8 mouse cellular contexts compared by ENCODE assay signal in genomic region chr5:139149681-139150602, GRCm38 (mm10). TPM values are rescaled to one million over a fixed set of nuclear protein-coding genes. Genes with fewer than 3 reads are reported as not detected.
DNase-seq lines count a peak whose midpoint lies in the region; ATAC-seq and TF ChIP-seq lines count a peak whose summit lies in the region.

TSS of gene Prkar1b (minus strand) at chr5:139150001.
TSS of gene Dnaaf5 (plus strand) at chr5:139150223.

- peak; percentile 85 for TF ChIP-seq POLR2A in brain, embryonic 14.5 days (IDR thresholded peaks at IDR 0.05; ENCODE audit: borderline replicate concordance, extremely low read depth, insufficient read depth, insufficient read length, poor library complexity, severe bottlenecking)
- no peak; the same call in 1 of the 2 replicates for TF ChIP-seq POLR2A in liver, adult 2 months (IDR thresholded peaks at IDR 0.05; ENCODE audit: extremely low read depth, insufficient read depth, low read length)
- TF ChIP-seq POLR2A in myocyte (IDR thresholded peaks at IDR 0.05; ENCODE audit: insufficient read length, low read depth) = peak; percentile 49

- peaks cover 35% of the 10 kb centered on the region for H3K4me1 ChIP-seq in erythroblast, embryonic 14.5 days (ENCODE audit: control insufficient read depth)
- peaks cover 8% of the 10 kb centered on the region for H3K4me1 ChIP-seq in heart, embryonic 11.5 days (ENCODE audit: control insufficient read depth, insufficient read depth, low read length)
- H3K4me1 ChIP-seq in kidney, embryonic 16.5 days (ENCODE audit: insufficient read depth, low read length) = peaks cover 17% of the 10 kb centered on the region
- peaks cover 3% of the 10 kb centered on the region; the same call in 1 of the 2 replicates for H3K4me1 ChIP-seq in liver, adult 2 months (ENCODE audit: control insufficient read depth, insufficient read depth, low read length)

- peaks cover 18% of the 10 kb centered on the region for H3K79me2 ChIP-seq in C2C12 (ENCODE audit: control insufficient read depth, insufficient read depth)
- H3K79me2 ChIP-seq in liver, adult 2 months (ENCODE audit: control insufficient read depth, insufficient read depth, low read length) = no peaks in the 10 kb centered on the region
- peaks cover 8% of the 10 kb centered on the region for H3K79me2 ChIP-seq in myocyte (ENCODE audit: control insufficient read depth, insufficient read depth)

- H3K27ac ChIP-seq in heart, embryonic 11.5 days (ENCODE audit: low read depth, low read length) = peak within 1 kb of the TSS; percentile 57; the same call in 1 of the 2 replicates
- peak within 1 kb of the TSS; percentile 65 for H3K27ac ChIP-seq in kidney, embryonic 16.5 days (ENCODE audit: low read length)
- peak within 1 kb of the TSS; percentile 58 for H3K27ac ChIP-seq in liver, adult 2 months (replicated peaks; ENCODE audit: insufficient read depth, low read depth, low read length)

- peak within 1 kb of the TSS; percentile 65 for H3K4me2 ChIP-seq in heart, embryonic 11.5 days
- peak within 1 kb of the TSS; percentile 90 for H3K4me2 ChIP-seq in kidney, embryonic 16.5 days (replicated peaks; ENCODE audit: low read depth, low read length)
- H3K4me2 ChIP-seq in myocyte (ENCODE audit: low read depth) = peak within 1 kb of the TSS; percentile 97

- under 1% methylated on average over 81 of the region's 87 CpGs for whole genome bisulfite sequencing in heart, embryonic 11.5 days (ENCODE audit: insufficient replicate concordance)
- under 1% methylated on average over 81 of the region's 87 CpGs for WGBS in kidney, embryonic 16.5 days
- WGBS in liver, adult 2 months = 1% methylated on average over 86 of the region's 87 CpGs

- H3K36me3 ChIP-seq in C2C12 (ENCODE audit: control insufficient read depth, insufficient read depth) = peaks cover 25% of the 10 kb centered on the region
- peaks cover 34% of the 10 kb centered on the region for H3K36me3 ChIP-seq in erythroblast, embryonic 14.5 days (ENCODE audit: control insufficient read depth)
- no peaks in the 10 kb centered on the region; the same call in 1 of the 2 replicates for H3K36me3 ChIP-seq in heart, embryonic 11.5 days (ENCODE audit: control insufficient read depth, insufficient read depth, low read length)
- H3K36me3 ChIP-seq in kidney, embryonic 16.5 days (ENCODE audit: insufficient read depth, low read length) = peaks cover 24% of the 10 kb centered on the region
- no peaks in the 10 kb centered on the region; the same call in 1 of the 2 replicates for H3K36me3 ChIP-seq in liver, adult 2 months (ENCODE audit: control insufficient read depth, insufficient read depth, low read length)
- peaks cover 4% of the 10 kb centered on the region for H3K36me3 ChIP-seq in myocyte (ENCODE audit: control insufficient read depth, insufficient read depth)
- no peaks in the 10 kb centered on the region for H3K36me3 ChIP-seq in splenic B cell, adult 2 months (ENCODE audit: control insufficient read depth, insufficient read depth, low read length, poor library complexity, severe bottlenecking)

- H3K4me3 ChIP-seq in C2C12 (ENCODE audit: insufficient read depth, poor library complexity, severe bottlenecking) (peak within 1 kb of the TSS; percentile 80), myocyte (peak within 1 kb of the TSS; percentile 31)
- peak within 1 kb of the TSS; percentile 82 for H3K4me3 ChIP-seq in erythroblast, embryonic 14.5 days (replicated peaks)
- peak within 1 kb of the TSS; percentile 70 for H3K4me3 ChIP-seq in heart, embryonic 11.5 days (ENCODE audit: low read depth, low read length)
- peak within 1 kb of the TSS; percentile 91 for H3K4me3 ChIP-seq in kidney, embryonic 16.5 days (ENCODE audit: low read length)
- H3K4me3 ChIP-seq in liver, adult 2 months (ENCODE audit: insufficient read depth, low read depth, low read length) = peak within 1 kb of the TSS; percentile 69

- TF ChIP-seq CTCF in C2C12 (IDR thresholded peaks at IDR 0.05; ENCODE audit: control insufficient read depth, insufficient read depth, insufficient read length) = no peak
- no peak for TF ChIP-seq CTCF in brain, embryonic 14.5 days (IDR thresholded peaks at IDR 0.05; ENCODE audit: borderline replicate concordance, extremely low read depth, insufficient read depth, insufficient read length)
- TF ChIP-seq CTCF in liver, adult 2 months (IDR thresholded peaks at IDR 0.05; ENCODE audit: low read depth, low read length) = no peak

- H3K9me3 ChIP-seq in erythroblast, embryonic 14.5 days (ENCODE audit: control insufficient read depth, low read length) = no peaks in the 10 kb centered on the region; the same call in 1 of the 2 replicates
- no peaks in the 10 kb centered on the region for H3K9me3 ChIP-seq in heart, embryonic 11.5 days (replicated peaks; ENCODE audit: control insufficient read depth, low read length)
- H3K9me3 ChIP-seq in kidney, embryonic 16.5 days (ENCODE audit: low read length) = no peaks in the 10 kb centered on the region

- peaks cover 16% of the 10 kb centered on the region for H3K79me3 ChIP-seq in C2C12 (ENCODE audit: low read depth)

- DNase-seq in brain, embryonic 14.5 days (ENCODE audit: low read depth) = peak; percentile 100
- DNase-seq in liver, adult 2 months (ENCODE audit: extremely low read depth, low read depth, low spot score) = peak; percentile 96
- DNase-seq in splenic B cell, adult 2 months (ENCODE audit: low read depth, low spot score) = peak; percentile 100

- peak within 1 kb of the TSS; percentile 69 for H3K9ac ChIP-seq in heart, embryonic 11.5 days (ENCODE audit: low read depth, low read length)
- H3K9ac ChIP-seq in kidney, embryonic 16.5 days (replicated peaks; ENCODE audit: low read length) = peak within 1 kb of the TSS; percentile 85
- H3K9ac ChIP-seq in liver, adult 2 months (ENCODE audit: low read depth, low read length) = peak within 1 kb of the TSS; percentile 84

- ATAC-seq in heart, embryonic 11.5 days (replicated peaks; ENCODE audit: insufficient number of reproducible peaks, low FRiP score, low TSS enrichment) = peak; percentile 95
- peak; percentile 98 for ATAC-seq in kidney, embryonic 16.5 days (ENCODE audit: low FRiP score, low TSS enrichment)

- H3K27me3 ChIP-seq in C2C12 (ENCODE audit: control insufficient read depth, insufficient read depth, insufficient read length) (no peaks in the 10 kb centered on the region), myocyte (ENCODE audit: control insufficient read depth, insufficient read depth, insufficient read length) (no peaks in the 10 kb centered on the region)
- H3K27me3 ChIP-seq in erythroblast, embryonic 14.5 days (ENCODE audit: control insufficient read depth) = no peaks in the 10 kb centered on the region
- H3K27me3 ChIP-seq in heart, embryonic 11.5 days (ENCODE audit: control insufficient read depth, insufficient read depth, low read length) = no peaks in the 10 kb centered on the region
- H3K27me3 ChIP-seq in kidney, embryonic 16.5 days (ENCODE audit: insufficient read depth, low read length) = no peaks in the 10 kb centered on the region
- H3K27me3 ChIP-seq in liver, adult 2 months (ENCODE audit: control insufficient read depth, insufficient read depth, low read length) = no peaks in the 10 kb centered on the region
- H3K27me3 ChIP-seq in splenic B cell, adult 2 months (ENCODE audit: control insufficient read depth, insufficient read depth, low read length, poor library complexity, severe bottlenecking) = no peaks in the 10 kb centered on the region

- H3ac ChIP-seq in C2C12 (ENCODE audit: control insufficient read depth, insufficient read length, low read depth) = peak within 1 kb of the TSS; percentile 96
- H3ac ChIP-seq in myocyte (ENCODE audit: control insufficient read depth, insufficient read length) = peak within 1 kb of the TSS; percentile 85

TF ChIP-seq in C2C12, 6 proteins besides CTCF, POLR2A, EP300 and RAD21:
- TF ChIP-seq USF1 (IDR thresholded peaks at IDR 0.05; ENCODE audit: low read depth) = no peak
- no peak for TF ChIP-seq FOSL1 (IDR thresholded peaks at IDR 0.05; ENCODE audit: insufficient read depth, low read length, poor library complexity, severe bottlenecking)
- TF ChIP-seq MYOD1 (IDR thresholded peaks at IDR 0.05; ENCODE audit: control insufficient read depth, insufficient read length, low read depth) = no peak

TF ChIP-seq in myocyte, 11 proteins besides CTCF, POLR2A, EP300 and RAD21:
- TF ChIP-seq MYOD1 (IDR thresholded peaks at IDR 0.05; ENCODE audit: control insufficient read depth in 1 of 3, insufficient read length in 2 of 3, low read depth in 2 of 3) = no peak
- TF ChIP-seq POLR2AphosphoS2 (IDR thresholded peaks at IDR 0.05; ENCODE audit: insufficient read length, low read depth) = no peak
- no peak for TF ChIP-seq SRF (IDR thresholded peaks at IDR 0.05; ENCODE audit: control insufficient read depth, insufficient read length, low read depth)
- no peak for TF ChIP-seq MYOG (IDR thresholded peaks at IDR 0.05; ENCODE audit: control insufficient read depth in 1 of 3, insufficient read depth in 1 of 3, insufficient read length in 2 of 3, low read depth in 2 of 3)
- no peak for TF ChIP-seq E2F4 (IDR thresholded peaks at IDR 0.05; ENCODE audit: insufficient read depth)
- no peak for TF ChIP-seq TCF12 (IDR thresholded peaks at IDR 0.05; ENCODE audit: insufficient read depth, poor library complexity, severe bottlenecking)
- no peak for TF ChIP-seq MAX (IDR thresholded peaks at IDR 0.05; ENCODE audit: low read depth)
- TF ChIP-seq USF1 (IDR thresholded peaks at IDR 0.05; ENCODE audit: low read depth) = no peak
- no peak for TF ChIP-seq REST (IDR thresholded peaks at IDR 0.05; ENCODE audit: insufficient read depth, insufficient read length)
- no peak for TF ChIP-seq CEBPB (IDR thresholded peaks at IDR 0.05; ENCODE audit: insufficient read depth, poor library complexity, severe bottlenecking)
- TF ChIP-seq TCF3 (IDR thresholded peaks at IDR 0.05; ENCODE audit: insufficient read length, low read depth) = no peak

RNA-seq across cellular contexts. Expression of gene Prkar1b, which starts in this region (rescaled TPM):
- polyA plus RNA-seq in C2C12 (2012; fragmentation: generic; extraction: Trizol) (1.7 TPM), myocyte (2012; fragmentation: generic; extraction: Trizol) (1.3 TPM)
- 148 and 202 TPM in 2 replicates for polyA plus RNA-seq in brain, embryonic 14.5 days (2012; rRNA removed)
- polyA plus RNA-seq in erythroblast, embryonic 14.5 days (2012) = 0.01 TPM in 1 of 2 replicates, not detected in the other
- 5.3 and 8.4 TPM in 2 replicates for polyA plus RNA-seq in heart, embryonic 11.5 days (2014; fragmentation: Nextera tagmentation; extraction: Ambion mirVana)
- polyA plus RNA-seq in kidney, embryonic 16.5 days (2015; fragmentation: Nextera tagmentation; extraction: Ambion mirVana) = 24.6 and 28.8 TPM in 2 replicates
- 0.37 and 0.67 TPM in 2 replicates for total RNA-seq in liver, adult 2 months (2014; rRNA removed)
- polyA plus RNA-seq in liver, adult 2 months (2012; rRNA removed) = 0.22 and 0.60 TPM in 2 replicates

RNA-seq across cellular contexts. Expression of gene Dnaaf5, which starts in this region (rescaled TPM):
- polyA plus RNA-seq in C2C12 (2012; fragmentation: generic; extraction: Trizol) (32.6 TPM), myocyte (2012; fragmentation: generic; extraction: Trizol) (26.3 TPM)
- 12.6 and 14.9 TPM in 2 replicates for polyA plus RNA-seq in brain, embryonic 14.5 days (2012; rRNA removed)
- polyA plus RNA-seq in erythroblast, embryonic 14.5 days (2012) = 3.2 and 3.8 TPM in 2 replicates
- 6.2 and 6.9 TPM in 2 replicates for polyA plus RNA-seq in heart, embryonic 11.5 days (2014; fragmentation: Nextera tagmentation; extraction: Ambion mirVana)
- 7.2 and 9.1 TPM in 2 replicates for polyA plus RNA-seq in kidney, embryonic 16.5 days (2015; fragmentation: Nextera tagmentation; extraction: Ambion mirVana)
- total RNA-seq in liver, adult 2 months (2014; rRNA removed) = 2.7 and 3.5 TPM in 2 replicates
- polyA plus RNA-seq in liver, adult 2 months (2012; rRNA removed) = 8.1 and 9.0 TPM in 2 replicates

Comparison
In these comparisons a context has a peak if more than half of its experiments do, and no peak if none do; other contexts are left out.
1. Peak in every context shown above with its lines: DNase-seq, ATAC-seq, H3K4me3 ChIP-seq and H3K27ac ChIP-seq.
2. H3K4me3 ChIP-seq: peak in every context shown above with its lines; median percentile 91 in kidney, embryonic 16.5 days; 82 in erythroblast, embryonic 14.5 days; 80 in C2C12; 70 in heart, embryonic 11.5 days; 69 in liver, adult 2 months; 31 in myocyte.